Mouse (Mus musculus) cerebellum, adult 2 months (tissue): Measurements from ENCODE around the gene Btnl6.
A peak's percentile ranks its signal among the peaks of the same experiment; 100 is the strongest.

ENCODE experiments used
- CTCF ChIP-seq: fragments of 200-500 bp; IDR thresholded peaks from 2 replicates; pipeline ENCODE4 v1.5.1; 2011; ENCODE audit warnings: low read depth, mild to moderate bottlenecking, control low read depth, low read length, moderate library complexity, borderline replicate concordance; ENCODE audit not compliant: insufficient read depth
- POLR2A ChIP-seq: fragments of 200-500 bp; IDR thresholded peaks from 2 replicates; pipeline ENCODE4 v1.6.1; 2011; ENCODE audit warnings: low read length, control low read depth, borderline replicate concordance; ENCODE audit not compliant: insufficient read depth

DNA sequence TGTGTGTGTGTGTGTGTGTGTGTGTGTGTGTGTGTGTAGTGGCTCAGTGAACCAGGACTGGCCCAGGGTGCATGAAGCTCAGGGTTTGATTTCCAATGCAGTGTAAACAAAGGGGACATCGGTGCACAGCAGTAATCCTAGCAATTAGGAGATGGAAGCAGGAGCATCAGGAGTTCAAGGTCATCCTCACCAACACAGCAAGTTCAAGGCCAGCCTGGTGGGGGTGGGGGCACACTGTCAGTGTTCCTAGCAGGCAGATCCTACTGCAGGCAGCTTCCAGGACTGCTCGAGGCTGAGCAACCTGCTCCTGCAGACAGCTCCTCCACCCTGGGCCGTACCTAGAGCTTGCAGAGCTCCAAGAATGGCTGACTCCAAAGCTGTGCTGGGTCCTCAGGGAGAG is 45.4 kb upstream of the Btnl6 start:
- TF ChIP-seq CTCF (0 out of 2 replicates have a peak, but pooled peaks have one; percentile 3), POLR2A (no peak)
